Mouse (Mus musculus): ENCODE measurements around the gene B4galnt3.

DNA sequence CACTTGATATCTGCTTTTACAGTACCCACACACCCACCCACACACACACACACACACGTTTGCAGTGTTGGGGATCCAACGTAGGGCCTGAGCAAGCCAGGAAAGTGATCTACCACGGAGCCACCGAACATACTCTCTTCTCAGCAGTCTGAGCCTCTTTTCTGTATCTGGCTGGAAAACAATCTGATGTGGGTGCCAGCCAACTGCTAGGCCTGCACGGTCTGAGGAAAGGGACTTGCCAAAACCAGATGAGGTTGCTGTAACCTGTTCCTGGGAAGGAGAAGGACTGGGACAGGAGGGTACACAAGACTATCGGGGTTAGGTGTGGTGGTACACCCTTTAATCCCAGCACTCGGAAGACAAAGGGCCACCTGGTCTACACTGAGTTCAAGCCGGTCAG, 51.1 kb downstream of the B4galnt3 start:
- TF ChIP-seq CTCF (IDR thresholded peaks at IDR 0.05; ENCODE audit: low read depth, low read length), result no peak
- TF ChIP-seq POLR2A (IDR thresholded peaks at IDR 0.05; ENCODE audit: insufficient read depth, low read length), result no peak

All from ES-Bruce4 (cell line).